Mouse (Mus musculus) heart, adult 2 months (tissue): ENCODE data around the gene Adamts18. TPM values are rescaled to one million over a fixed set of nuclear protein-coding genes. Genes with fewer than 3 reads are reported as not detected.
A peak's percentile ranks its signal among the peaks of the same experiment; 100 is the strongest.

Experiments
- DNase-seq, 2 experiments: peaks; one replicate each; pipeline ENCODE4 v3.0.0; 2021
- H3K27ac ChIP-seq: fragments of 200-600 bp; 2 replicates; pipeline ENCODE4 v1.8.1; 2022
- H3K27me3 ChIP-seq: fragments of 200-500 bp; 2 replicates; pipeline ENCODE4 v1.6.1; 2012; ENCODE audit warnings: mild to moderate bottlenecking, low read length, inconsistent platforms, mixed read lengths; ENCODE audit not compliant: control insufficient read depth, insufficient read depth
- H3K36me3 ChIP-seq: fragments of 200-500 bp; 2 replicates; pipeline ENCODE4 v1.6.1; 2012; ENCODE audit warnings: low read length, inconsistent platforms; ENCODE audit not compliant: control insufficient read depth, insufficient read depth
- H3K4me1 ChIP-seq: fragments of 200-500 bp; 2 replicates; pipeline ENCODE4 v1.6.1; 2011; ENCODE audit warnings: low read length; ENCODE audit not compliant: control insufficient read depth, insufficient read depth
- H3K4me3 ChIP-seq: fragments of 200-600 bp; 2 replicates; pipeline ENCODE4 v1.8.1; 2022
- H3K79me2 ChIP-seq: fragments of 200-500 bp; replicated peaks from 2 replicates; pipeline ENCODE4 v1.6.1; 2012; ENCODE audit warnings: mild to moderate bottlenecking, inconsistent platforms, low read length, moderate library complexity, mixed read lengths; ENCODE audit not compliant: control insufficient read depth, insufficient read depth
- H3K9ac ChIP-seq: fragments of 200-500 bp; 2 replicates; pipeline ENCODE4 v1.6.1; 2012; ENCODE audit warnings: low read depth, mild to moderate bottlenecking, control low read depth, inconsistent platforms, low read length, mixed read lengths
- CTCF ChIP-seq: fragments of 200-600 bp; IDR thresholded peaks from 2 replicates; pipeline ENCODE4 v1.8.1; 2022; ENCODE audit warnings: antibody characterized with exemption, mild to moderate bottlenecking, moderate library complexity
- EP300 ChIP-seq: fragments of 200-500 bp; IDR thresholded peaks from 2 replicates; pipeline ENCODE4 v1.6.1; 2011; ENCODE audit warnings: low read depth, low read length, control low read depth; ENCODE audit not compliant: insufficient read depth
- POLR2A ChIP-seq: fragments of 200-500 bp; IDR thresholded peaks from 2 replicates; pipeline ENCODE4 v1.6.1; 2011; ENCODE audit warnings: mild to moderate bottlenecking, low read depth, low read length, control low read depth; ENCODE audit not compliant: insufficient read depth
- WGBS: fragments of 180-500 bp; shearing (Covaris S2); methylation state at CpG from one replicate; pipeline ENCODE4 v1.1.7; 2018; 5-methylcytosine and 5-hydroxymethylcytosine counted together
- intact Hi-C: fragments of 180-260 bp; cut with DNase I; formaldehyde crosslinking; loops from one replicate; pipeline ENCODE4 v1.15.1; 2025
- polyA plus RNA-seq: library from polyadenylated mRNA; depleted of rRNA; stranded (reverse); fragments of >200 nt; gene quantifications from 2 replicates; pipeline ENCODE4 v1.2.3, GENCODE M21; 2012
- total RNA-seq, 2 experiments: library from RNA; stranded (reverse); gene quantifications; 2 replicates each; pipeline ENCODE4 v1.2.3; 2021

Adamts18 gene
- total and polyA plus RNA-seq, 3 experiments: 0.04 TPM; not detected in 2

DNA sequence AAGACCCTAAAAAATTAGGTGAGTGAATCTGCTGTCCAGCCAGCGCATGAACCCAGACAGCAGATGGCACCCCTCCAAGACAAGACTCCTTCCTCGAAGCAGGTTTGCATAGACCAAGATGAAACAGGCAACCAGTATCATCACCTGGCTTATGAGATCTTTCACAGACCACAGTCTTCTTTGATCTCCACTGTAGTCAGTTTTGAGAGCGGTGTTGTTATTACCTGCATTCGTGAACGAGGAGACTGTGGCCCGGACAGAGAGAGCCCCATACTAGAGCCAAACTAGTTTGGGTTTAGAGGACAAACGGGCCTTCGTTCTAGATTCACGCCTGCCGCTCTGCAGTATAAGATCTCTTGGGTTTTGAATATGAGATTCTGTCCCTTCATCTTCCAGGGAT, 178.6 kb downstream of the Adamts18 start:
- intact Hi-C loops: loop anchor here (10.0 kb wide), 2 partner anchors 185 to 765 kb away; partner anchors contain the start of gene Wwox
- TF ChIP-seq CTCF (no peak), POLR2A (no peak), EP300 (no peak)
- no peak for DNase-seq
- Histone ChIP-seq H3K27me3 (no peaks in the 10 kb centered on the region), H3K79me2 (no peaks in the 10 kb centered on the region), H3K4me1 (no peaks in the 10 kb centered on the region), H3K4me3 (no peak overlapping the region), H3K27ac (no peak overlapping the region), H3K36me3 (no peaks in the 10 kb centered on the region), H3K9ac (no peak overlapping the region)
- WGBS: 73% methylated on average over 10 of the region's 10 CpGs

DNA sequence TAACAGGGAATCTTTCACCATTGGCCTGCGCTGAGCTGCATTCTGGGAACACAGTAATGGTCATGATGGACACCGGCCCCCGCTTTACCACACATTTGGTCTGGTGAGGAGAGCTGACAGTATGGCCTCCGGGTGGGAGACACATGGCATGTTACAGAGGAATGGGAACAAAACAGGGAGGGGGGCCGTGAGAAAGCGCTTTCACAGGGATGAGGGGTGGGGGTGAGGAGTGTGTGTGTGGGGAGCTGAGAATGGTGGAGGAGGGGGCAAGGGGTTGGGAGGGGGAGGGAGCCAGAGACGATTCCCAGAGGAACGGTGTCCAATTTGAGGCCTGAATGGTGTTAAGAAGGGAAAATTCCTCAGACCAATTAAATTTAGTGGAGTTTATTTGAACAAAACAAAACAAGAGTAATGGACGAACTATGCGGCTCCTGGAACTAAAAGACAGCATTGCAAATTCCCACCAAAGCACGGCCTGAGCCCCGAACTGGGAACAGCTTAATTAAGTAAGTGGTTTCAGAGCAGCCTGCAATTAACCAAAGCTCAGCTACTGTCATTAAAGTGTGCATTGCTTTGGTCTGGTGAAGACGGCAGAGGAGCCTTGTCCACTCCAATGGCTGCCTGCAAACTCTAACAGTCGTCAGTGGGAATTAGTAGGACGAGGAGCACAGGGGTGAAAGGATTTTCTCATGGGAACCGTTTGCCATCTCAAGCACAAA, 181.7 kb downstream of the Adamts18 start:
- TF ChIP-seq EP300 (no peak), CTCF (no peak), POLR2A (no peak)
- intact Hi-C loops: loop anchor here (10.0 kb wide), 2 partner anchors 188 to 768 kb away; partner anchors contain the start of gene Wwox
- DNase-seq: no peak
- Histone ChIP-seq H3K27ac (no peak overlapping the region), H3K4me3 (no peak overlapping the region), H3K36me3 (no peaks in the 10 kb centered on the region), H3K79me2 (no peaks in the 10 kb centered on the region), H3K27me3 (no peaks in the 10 kb centered on the region), H3K4me1 (no peaks in the 10 kb centered on the region), H3K9ac (no peak overlapping the region)
- WGBS: 69% methylated on average over 16 of the region's 16 CpGs

DNA sequence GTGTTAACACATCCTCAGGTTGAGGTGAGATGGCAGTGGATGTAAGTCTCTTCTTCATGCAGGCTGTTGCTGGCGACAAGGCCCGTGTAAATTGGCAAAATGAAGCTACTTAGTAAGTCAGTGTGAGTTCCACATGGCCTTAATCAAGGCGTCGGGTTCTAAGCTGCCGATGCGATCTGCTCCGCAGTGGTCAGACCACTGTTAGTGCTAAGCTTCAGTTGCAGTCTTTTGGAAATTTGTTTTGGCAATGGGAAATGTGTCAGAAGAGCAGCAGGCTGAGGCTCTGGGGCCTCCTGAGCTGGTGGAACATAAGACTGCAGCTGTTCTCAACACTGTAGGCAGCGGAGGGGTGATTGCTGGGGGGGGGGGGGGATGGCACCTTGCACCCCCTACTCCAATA, 182.6 kb downstream of the Adamts18 start:
- no peak overlapping the region for H3K9ac ChIP-seq
- TF ChIP-seq POLR2A (no peak), CTCF (no peak), EP300 (no peak)
- 70% methylated on average over 8 of the region's 8 CpGs for WGBS
- no peak for DNase-seq
- H3K4me3 ChIP-seq: no peak overlapping the region
- H3K27me3 ChIP-seq: no peaks in the 10 kb centered on the region
- no peaks in the 10 kb centered on the region for H3K4me1 ChIP-seq
- no peaks in the 10 kb centered on the region for H3K36me3 ChIP-seq
- intact Hi-C loops: loop anchor here (2.0 to 10.0 kb wide), 4 partner anchors 189 to 769 kb away; partner anchors contain the start of gene Wwox
- no peaks in the 10 kb centered on the region for H3K79me2 ChIP-seq
- no peak overlapping the region for H3K27ac ChIP-seq

DNA sequence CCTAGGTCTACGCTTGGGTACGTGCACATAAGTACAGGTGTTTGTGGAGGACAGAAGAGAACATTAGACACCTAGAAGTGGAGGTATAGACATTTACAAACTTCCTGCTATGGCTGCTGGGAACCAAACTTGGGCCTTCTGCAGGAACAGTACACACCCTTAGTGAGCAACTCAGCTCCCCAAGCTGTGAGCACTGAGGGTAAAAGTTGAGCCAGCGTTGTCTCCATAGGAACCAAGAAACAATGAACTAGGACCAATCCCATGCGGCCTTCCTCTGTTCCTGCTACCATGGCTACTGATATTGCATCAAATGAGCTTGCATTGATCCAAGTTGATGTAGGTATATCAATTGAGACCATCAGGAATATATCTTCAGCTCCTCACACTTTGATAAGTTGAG, 183.5 kb downstream of the Adamts18 start:
- Histone ChIP-seq H3K79me2 (no peaks in the 10 kb centered on the region), H3K36me3 (no peaks in the 10 kb centered on the region), H3K9ac (no peak overlapping the region), H3K4me1 (no peaks in the 10 kb centered on the region), H3K4me3 (no peak overlapping the region), H3K27me3 (no peaks in the 10 kb centered on the region), H3K27ac (no peak overlapping the region)
- WGBS: 69% methylated on average over 4 of the region's 4 CpGs
- TF ChIP-seq CTCF (no peak), POLR2A (no peak), EP300 (no peak)
- no peak for DNase-seq
- intact Hi-C loops: loop anchor here (2.0 to 10.0 kb wide), 4 partner anchors 190 to 770 kb away; partner anchors contain the start of gene Wwox

DNA sequence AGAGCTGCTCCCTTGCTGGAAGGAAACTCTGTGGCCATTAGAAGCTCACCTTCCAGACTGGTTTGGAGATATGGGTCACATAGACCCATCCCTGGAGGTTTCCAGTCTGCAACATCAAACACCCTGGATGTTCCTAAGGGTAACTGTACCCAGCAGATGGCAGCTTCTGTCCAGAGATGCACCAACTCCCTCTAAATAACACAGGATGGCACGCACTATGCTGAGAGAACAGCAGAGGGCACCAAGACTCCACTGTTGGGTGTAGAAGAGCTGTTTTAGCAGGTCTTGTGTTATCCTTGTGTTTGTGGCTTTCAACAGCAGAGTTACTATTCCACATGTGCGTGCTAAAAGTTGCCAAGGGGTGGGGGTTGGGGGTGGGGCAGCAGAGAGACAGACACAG, 184.0 kb downstream of the Adamts18 start:
- peak; percentile 75; the same call in 1 of the 2 replicates for TF ChIP-seq EP300
- TF ChIP-seq CTCF: peak; percentile 82
- no peak for TF ChIP-seq POLR2A
- H3K36me3 ChIP-seq: no peaks in the 10 kb centered on the region
- no peaks in the 10 kb centered on the region for H3K4me1 ChIP-seq
- no peak overlapping the region for H3K4me3 ChIP-seq
- no peak overlapping the region for H3K27ac ChIP-seq
- H3K9ac ChIP-seq: no peak overlapping the region
- WGBS: 11% methylated on average over 2 of the region's 2 CpGs
- intact Hi-C loops: loop anchor here (1.0 to 10.0 kb wide), 5 partner anchors 190 to 770 kb away; partner anchors contain the start of gene Wwox
- peak; percentile 64 to 76 for DNase-seq
- no peaks in the 10 kb centered on the region for H3K79me2 ChIP-seq
- H3K27me3 ChIP-seq: no peaks in the 10 kb centered on the region

DNA sequence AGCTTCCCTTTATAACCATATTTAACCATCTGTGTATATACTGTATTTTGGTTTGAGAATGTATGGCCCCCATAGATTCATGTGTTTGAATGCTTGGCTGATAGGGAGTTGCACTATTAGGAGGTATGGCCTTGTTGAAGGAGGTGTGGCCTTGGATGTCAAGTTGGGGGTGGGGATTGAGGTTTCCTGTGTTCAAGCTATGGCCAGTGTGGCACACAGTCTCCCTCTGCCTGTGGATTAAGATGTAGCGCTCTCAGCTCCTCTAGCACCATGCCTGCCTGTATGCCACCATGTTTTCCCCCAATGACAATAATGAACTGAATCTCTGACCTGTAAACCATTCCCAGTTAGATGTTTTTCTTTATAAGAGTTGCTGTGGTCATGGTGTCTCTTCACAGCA, 188.4 kb downstream of the Adamts18 start:
- Histone ChIP-seq H3K4me3 (no peak overlapping the region), H3K27ac (no peak overlapping the region), H3K4me1 (no peaks in the 10 kb centered on the region), H3K36me3 (no peaks in the 10 kb centered on the region), H3K9ac (no peak overlapping the region), H3K27me3 (no peaks in the 10 kb centered on the region), H3K79me2 (no peaks in the 10 kb centered on the region)
- 100% methylated on average over 1 of the region's 1 CpGs for WGBS
- no peak for DNase-seq
- intact Hi-C loops: loop anchor here (10.0 kb wide), 2 partner anchors 195 to 775 kb away; partner anchors contain the start of gene Wwox
- TF ChIP-seq EP300 (no peak), POLR2A (no peak), CTCF (no peak)
